Comparison of ENCODE assay signal across 14 mouse cellular contexts in genomic region chr1:82385054-82385453, GRCm38 (mm10).
DNase-seq lines count a peak whose midpoint lies in the region; ATAC-seq and TF ChIP-seq lines count a peak whose summit lies in the region.
"Had no signal": no experiment of that assay in that cellular context is flagged by ENCODE, and none has a peak within 500 bp of the region (broad histone marks: within the 10 kb centered on the region; RNA-seq: fewer than 3 reads in every experiment).

No protein-coding gene starts in this region.

- TF ChIP-seq EP300 in stomach, postnatal 0 days (optimal IDR thresholded peaks at IDR 0.05) = no peak

- H3K27me3 ChIP-seq in hindbrain, embryonic 10.5 days (ENCODE audit: insufficient read depth, poor library complexity, severe bottlenecking) = no peaks in the 10 kb centered on the region
- no peaks in the 10 kb centered on the region for H3K27me3 ChIP-seq in hindbrain, embryonic 16.5 days (replicated peaks; ENCODE audit: control insufficient read depth, insufficient read depth, low read length)
- H3K27me3 ChIP-seq in midbrain, embryonic 10.5 days (ENCODE audit: low read depth, poor library complexity, severe bottlenecking) = no peaks in the 10 kb centered on the region
- H3K27me3 ChIP-seq in midbrain, embryonic 14.5 days (ENCODE audit: control insufficient read depth, insufficient read depth, low read length) = no peaks in the 10 kb centered on the region
- H3K27me3 ChIP-seq in intestine, embryonic 15.5 days (replicated peaks) = no peaks in the 10 kb centered on the region
- H3K27me3 ChIP-seq in stomach, postnatal 0 days (ENCODE audit: control insufficient read depth, insufficient read depth, low read length) = no peaks in the 10 kb centered on the region
- no peaks in the 10 kb centered on the region for H3K27me3 ChIP-seq in kidney, embryonic 15.5 days
- H3K27me3 ChIP-seq: limb, embryonic 13.5 days had no signal

- ATAC-seq in hindbrain, embryonic 16.5 days = no peak
- no peak for ATAC-seq in midbrain, embryonic 14.5 days (ENCODE audit: low FRiP score, low TSS enrichment)
- no peak for ATAC-seq in intestine, embryonic 15.5 days
- no peak for ATAC-seq in stomach, postnatal 0 days (ENCODE audit: low FRiP score, low TSS enrichment)
- no peak for ATAC-seq in kidney, embryonic 15.5 days (replicated peaks; ENCODE audit: low FRiP score)

- H3K4me3 ChIP-seq in hindbrain, embryonic 10.5 days = no peak overlapping the region
- H3K4me3 ChIP-seq in hindbrain, embryonic 16.5 days (ENCODE audit: low read length) = no peak overlapping the region
- H3K4me3 ChIP-seq in midbrain, embryonic 10.5 days = no peak overlapping the region
- H3K4me3 ChIP-seq in midbrain, embryonic 14.5 days (replicated peaks; ENCODE audit: low read depth, low read length) = no peak overlapping the region
- no peak overlapping the region for H3K4me3 ChIP-seq in intestine, embryonic 15.5 days (replicated peaks)
- H3K4me3 ChIP-seq in stomach, postnatal 0 days (ENCODE audit: low read depth, low read length) = no peak overlapping the region
- H3K4me3 ChIP-seq in kidney, embryonic 15.5 days (replicated peaks) = no peak overlapping the region
- H3K4me3 ChIP-seq: left cerebral cortex, adult 2 months; limb, embryonic 13.5 days had no signal

- DNase-seq in hindbrain, embryonic 10.5 days (ENCODE audit: low spot score) = no peak
- no peak for DNase-seq in midbrain, embryonic 10.5 days (ENCODE audit: low spot score)
- no peak for DNase-seq in midbrain, embryonic 14.5 days
- DNase-seq in stomach, postnatal 0 days (ENCODE audit: low spot score) = no peak
- no peak for DNase-seq in ovary, adult 18-20 months (ENCODE audit: low spot score)
- DNase-seq: adrenal gland, postnatal 10 days; B cell, adult 2 months; kidney, postnatal 4 days had no signal

- peak overlapping the region; percentile 37 for H3K27ac ChIP-seq in hindbrain, embryonic 10.5 days
- no peak overlapping the region for H3K27ac ChIP-seq in hindbrain, embryonic 16.5 days (ENCODE audit: low read depth, low read length)
- H3K27ac ChIP-seq in midbrain, embryonic 10.5 days (replicated peaks) = peak overlapping the region; percentile 65; the same call in 1 of the 2 replicates
- H3K27ac ChIP-seq in midbrain, embryonic 14.5 days (replicated peaks; ENCODE audit: low read depth, low read length) = no peak overlapping the region
- peak overlapping the region; percentile 44; the same call in 1 of the 2 replicates for H3K27ac ChIP-seq in intestine, embryonic 15.5 days
- H3K27ac ChIP-seq in stomach, postnatal 0 days (replicated peaks) = peak overlapping the region; percentile 59
- H3K27ac ChIP-seq in kidney, embryonic 15.5 days = no peak overlapping the region
- H3K27ac ChIP-seq: left cerebral cortex, adult 2 months; limb, embryonic 13.5 days had no signal

- no peaks in the 10 kb centered on the region for H3K36me3 ChIP-seq in hindbrain, embryonic 10.5 days
- no peaks in the 10 kb centered on the region for H3K36me3 ChIP-seq in hindbrain, embryonic 16.5 days (ENCODE audit: control insufficient read depth, insufficient read depth, low read length)
- no peaks in the 10 kb centered on the region for H3K36me3 ChIP-seq in midbrain, embryonic 10.5 days
- no peaks in the 10 kb centered on the region for H3K36me3 ChIP-seq in midbrain, embryonic 14.5 days (ENCODE audit: control insufficient read depth, insufficient read depth, low read length)
- no peaks in the 10 kb centered on the region for H3K36me3 ChIP-seq in intestine, embryonic 15.5 days
- H3K36me3 ChIP-seq in stomach, postnatal 0 days (ENCODE audit: control insufficient read depth, insufficient read depth, low read length) = no peaks in the 10 kb centered on the region
- no peaks in the 10 kb centered on the region for H3K36me3 ChIP-seq in kidney, embryonic 15.5 days
- H3K36me3 ChIP-seq: limb, embryonic 13.5 days had no signal

- H3K4me2 ChIP-seq in hindbrain, embryonic 16.5 days (ENCODE audit: low read length) = no peak overlapping the region
- H3K4me2 ChIP-seq in midbrain, embryonic 14.5 days (ENCODE audit: low read length) = no peak overlapping the region
- H3K4me2 ChIP-seq in intestine, embryonic 15.5 days (replicated peaks) = no peak overlapping the region
- no peak overlapping the region for H3K4me2 ChIP-seq in stomach, postnatal 0 days (replicated peaks; ENCODE audit: low read depth)
- no peak overlapping the region for H3K4me2 ChIP-seq in kidney, embryonic 15.5 days
- H3K4me2 ChIP-seq: heart, embryonic 11.5 days; limb, embryonic 13.5 days had no signal

- peaks cover 32% of the 10 kb centered on the region for H3K4me1 ChIP-seq in hindbrain, embryonic 10.5 days (replicated peaks)
- H3K4me1 ChIP-seq in hindbrain, embryonic 16.5 days (ENCODE audit: control insufficient read depth, insufficient read depth, low read depth, low read length) = peaks cover 7% of the 10 kb centered on the region; the same call in 1 of the 2 replicates
- H3K4me1 ChIP-seq in midbrain, embryonic 10.5 days = peaks cover 27% of the 10 kb centered on the region
- peaks cover 13% of the 10 kb centered on the region for H3K4me1 ChIP-seq in midbrain, embryonic 14.5 days (ENCODE audit: control insufficient read depth, insufficient read depth, low read length)
- H3K4me1 ChIP-seq in intestine, embryonic 15.5 days (replicated peaks) = peaks cover 6% of the 10 kb centered on the region; the same call in 1 of the 2 replicates
- H3K4me1 ChIP-seq in stomach, postnatal 0 days (replicated peaks; ENCODE audit: control insufficient read depth, insufficient read depth) = peaks cover 3% of the 10 kb centered on the region; the same call in 1 of the 2 replicates
- H3K4me1 ChIP-seq in kidney, embryonic 15.5 days = peaks cover 4% of the 10 kb centered on the region

- H3K9ac ChIP-seq in hindbrain, embryonic 16.5 days (ENCODE audit: low read depth, low read length) = no peak overlapping the region
- H3K9ac ChIP-seq in midbrain, embryonic 14.5 days (replicated peaks; ENCODE audit: low read length) = no peak overlapping the region
- H3K9ac ChIP-seq in intestine, embryonic 15.5 days = no peak overlapping the region
- no peak overlapping the region for H3K9ac ChIP-seq in stomach, postnatal 0 days (ENCODE audit: low read length)
- H3K9ac ChIP-seq in kidney, embryonic 15.5 days = no peak overlapping the region
- H3K9ac ChIP-seq: limb, embryonic 13.5 days had no signal

- WGBS in hindbrain, embryonic 10.5 days = 49% methylated on average over 9 of the region's 9 CpGs
- WGBS in hindbrain, embryonic 16.5 days = 38% methylated on average over 9 of the region's 9 CpGs
- 61% methylated on average over 9 of the region's 9 CpGs for WGBS in midbrain, embryonic 10.5 days
- 62% methylated on average over 9 of the region's 9 CpGs for WGBS in midbrain, embryonic 14.5 days
- 26% methylated on average over 9 of the region's 9 CpGs for WGBS in intestine, embryonic 15.5 days
- 21% methylated on average over 9 of the region's 9 CpGs for WGBS in stomach, postnatal 0 days
- WGBS in kidney, embryonic 15.5 days = 38% methylated on average over 9 of the region's 9 CpGs

- H3K9me3 ChIP-seq in hindbrain, embryonic 10.5 days = no peaks in the 10 kb centered on the region
- no peaks in the 10 kb centered on the region for H3K9me3 ChIP-seq in hindbrain, embryonic 16.5 days (ENCODE audit: control insufficient read depth, low read length)
- no peaks in the 10 kb centered on the region for H3K9me3 ChIP-seq in midbrain, embryonic 10.5 days (replicated peaks)
- no peaks in the 10 kb centered on the region for H3K9me3 ChIP-seq in midbrain, embryonic 14.5 days (ENCODE audit: control insufficient read depth, low read length)
- no peaks in the 10 kb centered on the region for H3K9me3 ChIP-seq in intestine, embryonic 15.5 days
- H3K9me3 ChIP-seq in stomach, postnatal 0 days (ENCODE audit: control insufficient read depth, low read length) = no peaks in the 10 kb centered on the region
- H3K9me3 ChIP-seq in kidney, embryonic 15.5 days (replicated peaks) = no peaks in the 10 kb centered on the region
- H3K9me3 ChIP-seq: limb, embryonic 13.5 days had no signal

- no peak for TF ChIP-seq CTCF in stomach, postnatal 0 days (IDR thresholded peaks at IDR 0.05; ENCODE audit: low read depth)

Comparison
In these comparisons a context has a peak if more than half of its experiments do, and no peak if none do; other contexts are left out.
1. H3K27ac ChIP-seq: peak in hindbrain, embryonic 10.5 days (single experiment), midbrain, embryonic 10.5 days (single experiment), intestine, embryonic 15.5 days (single experiment) and stomach, postnatal 0 days (single experiment); none in hindbrain, embryonic 16.5 days (single experiment), midbrain, embryonic 14.5 days (single experiment) and kidney, embryonic 15.5 days (single experiment).